Mouse (Mus musculus) kidney, postnatal 25 days (tissue): Measurements from ENCODE around the gene Htr5a.

Source experiments
- DNase-seq, 2 experiments: peaks; one replicate each; pipeline ENCODE4 v3.0.0; 2021; ENCODE audit warnings: mixed read lengths in 2 of 2

Gene Htr5a

GRCm38 (mm10) chr5:27888080-27888479 is 46.1 kb downstream of the Htr5a start:
- DNase-seq, result no peak

GRCm38 (mm10) chr5:27895961-27896360 is 54.0 kb downstream of the Htr5a start:
- DNase-seq, result no peak

GRCm38 (mm10) chr5:27899756-27900155 is 57.8 kb downstream of the Htr5a start:
- no peak for DNase-seq

GRCm38 (mm10) chr5:27900186-27900585 is 58.2 kb downstream of the Htr5a start:
- DNase-seq, result no peak
